26 mouse cellular contexts compared by ENCODE assay signal in the genomic region with DNA sequence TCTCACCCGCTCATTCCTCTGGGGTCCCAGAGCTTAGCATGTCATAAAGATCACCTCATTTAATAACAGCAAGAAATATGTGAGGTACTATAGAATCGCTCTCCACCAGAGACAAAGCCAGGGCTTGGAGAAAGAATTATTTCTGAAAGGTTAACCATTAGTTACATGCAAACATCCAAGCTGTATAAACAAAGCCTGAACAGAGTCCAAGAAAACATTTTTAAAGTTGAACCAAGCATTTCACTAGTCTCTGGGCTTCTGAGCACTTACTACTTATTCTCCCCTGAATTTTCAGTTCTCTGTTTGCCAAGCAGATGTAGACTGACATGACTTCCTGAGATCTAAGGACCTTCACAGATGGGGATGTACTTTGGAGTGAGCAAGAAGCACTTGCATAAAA.
DNase-seq lines count a peak whose midpoint lies in the region; ATAC-seq and TF ChIP-seq lines count a peak whose summit lies in the region.
"Had no signal": no experiment of that assay in that cellular context is flagged by ENCODE, and none has a peak within 500 bp of the region (broad histone marks: within the 10 kb centered on the region; RNA-seq: fewer than 3 reads in every experiment).

No protein-coding gene starts in this region.

- DNase-seq in kidney, adult 2 months: peak; percentile 2
- DNase-seq in kidney, adult 11 months: no peak
- DNase-seq in liver, embryonic 11.5 days (ENCODE audit: low spot score): no peak
- DNase-seq in yolk sac, embryonic 10.5 days (ENCODE audit: low spot score): peak; percentile 22
- DNase-seq in cerebellum, adult 11-12 months: no peak
- DNase-seq in gastrocnemius, postnatal 10 days: no peak
- DNase-seq: adrenal gland, postnatal 10 days; adrenal gland, postnatal 36 days; cerebellum, adult 2 months; cerebellum, adult 9-11 months; cerebellum, postnatal 25 days; forebrain, postnatal 0 days; gastrocnemius, postnatal 36 days; heart, adult 2 months; heart, postnatal 14 days; heart, postnatal 4 days had no signal

- ATAC-seq in liver, embryonic 11.5 days (replicated peaks; ENCODE audit: low FRiP score): peak; percentile 26; the same call in 1 of the 2 replicates
- ATAC-seq in liver, embryonic 12.5 days: no peak
- ATAC-seq in liver, embryonic 15.5 days (ENCODE audit: insufficient read depth): no peak
- ATAC-seq: forebrain, embryonic 14.5 days; forebrain, postnatal 0 days; Patski had no signal

- H3K36me3 ChIP-seq in kidney, adult 2 months (ENCODE audit: control insufficient read depth, insufficient read depth, low read length): no peaks in the 10 kb centered on the region
- H3K36me3 ChIP-seq in liver, embryonic 11.5 days (ENCODE audit: control insufficient read depth, insufficient read depth, low read length): no peaks in the 10 kb centered on the region
- H3K36me3 ChIP-seq in liver, embryonic 12.5 days: no peaks in the 10 kb centered on the region
- no peaks in the 10 kb centered on the region for H3K36me3 ChIP-seq in liver, embryonic 15.5 days (replicated peaks)
- H3K36me3 ChIP-seq: embryonic facial prominence, embryonic 12.5 days; embryonic facial prominence, embryonic 15.5 days; G1E; heart, embryonic 10.5 days; heart, embryonic 13.5 days had no signal

- TF ChIP-seq CTCF in kidney, adult 2 months (conservative IDR thresholded peaks at IDR 0.05; ENCODE audit: insufficient read depth, insufficient read length, low read depth, low read length): no peak

- no peak for TF ChIP-seq POLR2A in kidney, adult 2 months (IDR thresholded peaks at IDR 0.05; ENCODE audit: low read depth, low read length)

- no peaks in the 10 kb centered on the region for H3K9me3 ChIP-seq in liver, embryonic 11.5 days (ENCODE audit: control insufficient read depth, low read length)
- H3K9me3 ChIP-seq in liver, embryonic 12.5 days (replicated peaks): no peaks in the 10 kb centered on the region
- no peaks in the 10 kb centered on the region for H3K9me3 ChIP-seq in liver, embryonic 15.5 days (replicated peaks)
- H3K9me3 ChIP-seq: embryonic facial prominence, embryonic 12.5 days; embryonic facial prominence, embryonic 15.5 days; G1E; heart, embryonic 10.5 days; heart, embryonic 13.5 days had no signal

- no peak overlapping the region for H3K9ac ChIP-seq in liver, embryonic 11.5 days (ENCODE audit: low read depth, low read length)
- H3K9ac ChIP-seq in liver, embryonic 12.5 days: no peak overlapping the region
- no peak overlapping the region for H3K9ac ChIP-seq in liver, embryonic 15.5 days
- H3K9ac ChIP-seq: embryonic facial prominence, embryonic 12.5 days; embryonic facial prominence, embryonic 15.5 days; forebrain, postnatal 0 days; heart, embryonic 13.5 days; hindbrain, embryonic 14.5 days had no signal

- no peak overlapping the region for H3K27ac ChIP-seq in kidney, adult 2 months (ENCODE audit: insufficient read depth, low read depth, low read length)
- H3K27ac ChIP-seq in liver, embryonic 11.5 days (ENCODE audit: low read depth, low read length): no peak overlapping the region
- no peak overlapping the region for H3K27ac ChIP-seq in liver, embryonic 12.5 days
- H3K27ac ChIP-seq in liver, embryonic 15.5 days (replicated peaks): peak overlapping the region; percentile 61; the same call in 1 of the 2 replicates
- H3K27ac ChIP-seq: embryonic facial prominence, embryonic 12.5 days; embryonic facial prominence, embryonic 15.5 days; heart, adult 2 months; heart, embryonic 10.5 days; heart, embryonic 13.5 days; hindbrain, embryonic 14.5 days had no signal

- no peaks in the 10 kb centered on the region for H3K27me3 ChIP-seq in kidney, adult 2 months (replicated peaks; ENCODE audit: control insufficient read depth, insufficient read depth, low read length)
- H3K27me3 ChIP-seq in liver, embryonic 11.5 days (replicated peaks; ENCODE audit: control insufficient read depth, insufficient read depth, low read length): no peaks in the 10 kb centered on the region
- no peaks in the 10 kb centered on the region for H3K27me3 ChIP-seq in liver, embryonic 12.5 days (replicated peaks)
- H3K27me3 ChIP-seq in liver, embryonic 15.5 days: no peaks in the 10 kb centered on the region
- H3K27me3 ChIP-seq: embryonic facial prominence, embryonic 12.5 days; embryonic facial prominence, embryonic 15.5 days; heart, embryonic 13.5 days; Patski had no signal

- no peak overlapping the region for H3K4me2 ChIP-seq in liver, embryonic 11.5 days
- H3K4me2 ChIP-seq in liver, embryonic 12.5 days: no peak overlapping the region
- no peak overlapping the region for H3K4me2 ChIP-seq in liver, embryonic 15.5 days
- H3K4me2 ChIP-seq: embryonic facial prominence, embryonic 12.5 days; embryonic facial prominence, embryonic 15.5 days; heart, embryonic 13.5 days; hindbrain, embryonic 14.5 days had no signal

- H3K4me1 ChIP-seq in kidney, adult 2 months (ENCODE audit: control insufficient read depth, insufficient read depth, low read length): no peaks in the 10 kb centered on the region
- no peaks in the 10 kb centered on the region for H3K4me1 ChIP-seq in liver, embryonic 11.5 days (replicated peaks; ENCODE audit: control insufficient read depth, insufficient read depth, low read length)
- no peaks in the 10 kb centered on the region for H3K4me1 ChIP-seq in liver, embryonic 12.5 days
- H3K4me1 ChIP-seq in liver, embryonic 15.5 days (replicated peaks): peaks cover 3% of the 10 kb centered on the region
- H3K4me1 ChIP-seq: embryonic facial prominence, embryonic 12.5 days; embryonic facial prominence, embryonic 15.5 days; heart, embryonic 10.5 days; heart, embryonic 13.5 days had no signal

- 71% methylated on average over 2 of the region's 2 CpGs for WGBS in kidney, adult 2 months
- WGBS in liver, embryonic 11.5 days: 79% methylated on average over 2 of the region's 2 CpGs
- WGBS in liver, embryonic 12.5 days (ENCODE audit: insufficient replicate concordance): 67% methylated on average over 2 of the region's 2 CpGs
- 63% methylated on average over 2 of the region's 2 CpGs for WGBS in liver, embryonic 15.5 days (ENCODE audit: insufficient replicate concordance)

- no peak overlapping the region for H3K4me3 ChIP-seq in kidney, adult 2 months (ENCODE audit: insufficient read depth, low read depth, low read length)
- H3K4me3 ChIP-seq in liver, embryonic 11.5 days (ENCODE audit: low read depth, low read length): no peak overlapping the region
- no peak overlapping the region for H3K4me3 ChIP-seq in liver, embryonic 12.5 days
- H3K4me3 ChIP-seq in liver, embryonic 15.5 days (replicated peaks): no peak overlapping the region
- H3K4me3 ChIP-seq: embryonic facial prominence, embryonic 12.5 days; embryonic facial prominence, embryonic 15.5 days; heart, adult 2 months; heart, embryonic 10.5 days; heart, embryonic 13.5 days had no signal

Comparison
In these comparisons a context has a peak if more than half of its experiments do, and no peak if none do; other contexts are left out.
1. DNase-seq: peak in kidney, adult 2 months (single experiment) and yolk sac, embryonic 10.5 days (single experiment); none in kidney, adult 11 months (single experiment), liver, embryonic 11.5 days (single experiment), cerebellum, adult 11-12 months (single experiment) and gastrocnemius, postnatal 10 days (single experiment).